Mouse (Mus musculus) adrenal gland, adult 2 months (tissue): ENCODE data around the gene Mff. TPM values are rescaled to one million over a fixed set of nuclear protein-coding genes. Genes with fewer than 3 reads are reported as not detected.
A peak's percentile ranks its signal among the peaks of the same experiment; 100 is the strongest.

ENCODE experiments used
- DNase-seq: peaks from one replicate; pipeline ENCODE4 v3.0.0; 2021
- polyA plus RNA-seq: library from polyadenylated mRNA; depleted of rRNA; stranded (reverse); fragments of >200 nt; gene quantifications from 2 replicates; pipeline ENCODE4 v1.2.3, GENCODE M21; 2012
- total RNA-seq, 2 experiments: library from RNA; stranded (reverse); gene quantifications; 2 replicates each; pipeline ENCODE4 v1.2.3; 2021

Gene Mff
- total and polyA plus RNA-seq, 3 experiments = 133 to 318 (median 135) TPM

DNA sequence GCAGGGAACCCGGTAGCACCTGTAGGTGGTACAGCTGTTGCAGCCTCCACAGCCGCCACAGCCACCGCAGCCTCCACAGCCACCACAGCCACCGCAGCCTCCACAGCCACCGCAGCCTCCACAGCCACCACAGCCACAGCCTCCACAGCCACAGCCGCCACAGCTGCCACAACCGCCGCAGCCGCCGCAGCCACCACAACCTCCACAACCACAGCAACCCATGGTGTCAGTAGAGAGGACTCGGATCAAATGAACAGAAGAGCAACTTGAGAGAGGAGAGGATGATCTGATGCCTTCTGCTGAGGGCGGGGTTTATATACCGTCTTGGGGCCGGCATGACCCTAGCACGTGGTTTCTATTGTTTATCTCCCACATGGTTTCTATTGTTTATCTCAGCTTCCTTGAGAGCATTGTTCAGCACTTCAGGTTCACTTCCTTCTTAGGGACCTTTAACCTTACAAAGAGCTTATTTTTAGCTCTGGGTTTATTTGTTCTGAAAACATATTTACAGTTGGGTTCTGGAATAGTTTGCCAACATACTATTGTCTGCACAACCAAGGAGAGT lies 46.4 kb downstream of the Mff start, which contains the start of gene Gm47791:
Gene Gm47791, minus strand, starts transcription at position 222 of the 565 bp plus-strand sequence.
- DNase-seq = no peak

DNA sequence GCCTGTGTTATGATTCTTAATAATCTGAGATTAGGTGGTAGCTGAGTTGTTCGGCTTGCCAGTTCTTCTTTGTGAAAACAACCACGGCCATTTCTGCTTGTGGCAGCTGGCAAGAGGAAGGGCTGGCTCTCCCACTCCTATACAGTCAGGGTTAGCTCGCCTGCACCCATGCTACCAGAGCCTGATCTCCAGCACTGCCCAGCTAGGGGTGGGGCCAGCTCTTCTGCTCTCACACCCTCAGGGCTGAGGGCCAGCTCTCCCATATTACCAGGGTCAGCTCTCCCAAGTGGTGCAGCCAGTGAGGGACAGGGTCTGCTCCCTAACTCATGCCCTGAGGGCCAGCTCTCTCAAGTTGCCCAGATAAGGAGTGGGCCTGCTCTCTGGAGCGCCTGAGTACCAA lies 47.7 kb downstream of the Mff start:
- no peak for DNase-seq

DNA sequence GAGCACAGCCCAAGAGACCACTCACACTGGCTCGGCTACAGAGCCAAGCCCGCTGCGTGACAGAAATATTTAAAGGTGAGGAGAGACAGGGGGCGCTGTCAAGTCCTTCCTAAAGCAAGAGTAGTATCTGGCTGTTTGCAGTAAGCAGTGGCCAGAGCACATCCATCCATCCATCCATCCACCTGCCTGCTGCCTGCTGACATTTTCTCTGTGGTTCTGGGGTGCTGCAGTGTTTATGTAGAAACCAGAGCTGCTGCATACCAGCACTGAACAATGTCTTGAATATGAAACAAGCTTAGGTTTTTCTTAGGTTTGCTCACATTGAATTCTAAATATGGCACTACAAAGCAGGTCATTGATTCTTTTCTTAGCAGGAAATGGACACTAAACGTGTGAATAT lies 48.5 kb downstream of the Mff start:
- DNase-seq = no peak

DNA sequence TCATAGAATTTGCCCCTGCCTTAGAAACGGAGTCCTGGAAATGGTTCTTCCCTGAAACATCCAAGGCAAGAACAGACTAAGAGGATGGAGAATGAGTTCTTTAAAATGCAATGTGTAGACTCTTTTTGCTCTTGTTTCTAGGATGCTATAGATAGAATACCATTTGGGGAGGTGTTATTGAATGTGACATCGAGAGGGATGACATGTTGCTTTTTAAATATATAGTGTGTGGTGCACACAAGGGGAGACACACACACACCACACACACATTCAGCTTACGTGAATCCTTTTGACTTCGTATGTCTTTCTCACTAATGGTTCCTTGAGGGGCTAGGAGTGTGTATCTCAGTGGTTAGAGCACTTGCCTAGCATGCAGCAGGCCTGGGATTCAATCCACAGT lies 50.6 kb downstream of the Mff start:
- no peak for DNase-seq

DNA sequence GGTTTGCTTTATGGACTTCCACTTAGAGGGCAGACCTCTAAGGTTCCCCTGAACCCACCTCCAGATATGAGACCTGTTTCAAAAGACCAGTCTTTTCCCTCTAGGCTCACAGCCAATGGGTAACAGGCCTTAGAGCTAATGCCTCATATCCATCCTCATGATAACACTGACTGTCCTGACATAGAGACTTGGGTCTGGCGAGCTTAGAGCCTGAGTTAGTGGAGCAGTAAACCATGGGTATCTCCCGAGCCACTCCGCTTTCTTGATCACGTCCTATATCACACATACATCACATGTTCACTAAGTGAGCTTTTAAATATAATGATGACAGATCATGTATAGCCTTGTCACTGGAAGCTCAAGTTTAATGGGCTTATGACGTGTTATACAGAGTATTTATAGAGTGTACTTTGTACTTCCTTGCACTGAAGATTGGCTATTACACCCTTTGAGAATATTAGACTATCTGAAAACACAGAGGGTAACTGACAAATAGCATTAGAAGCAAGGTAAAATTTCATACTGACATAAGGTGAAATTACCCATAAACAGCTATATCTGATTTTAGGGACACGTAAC lies 54.8 kb downstream of the Mff start:
- no peak for DNase-seq

DNA sequence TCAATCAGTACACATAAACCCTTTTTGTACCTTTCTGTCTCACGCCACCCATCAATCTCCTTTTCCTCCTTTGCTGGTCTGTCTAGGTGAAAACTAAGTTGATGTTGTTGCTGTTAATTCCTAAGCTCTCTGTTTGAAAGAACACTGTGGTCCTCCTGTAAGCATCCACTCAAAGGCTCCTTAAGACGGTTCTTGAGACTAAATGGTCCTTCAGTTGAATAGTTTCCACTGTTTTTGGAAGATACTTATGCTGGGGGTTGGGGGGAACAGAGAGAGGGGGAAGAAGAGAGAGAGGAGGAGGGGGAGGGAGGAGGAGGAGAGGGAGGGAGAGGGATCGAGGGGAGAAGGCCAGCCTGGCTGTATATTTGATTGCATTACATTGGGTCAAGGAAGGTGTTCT lies 58.9 kb downstream of the Mff start:
- no peak for DNase-seq

DNA sequence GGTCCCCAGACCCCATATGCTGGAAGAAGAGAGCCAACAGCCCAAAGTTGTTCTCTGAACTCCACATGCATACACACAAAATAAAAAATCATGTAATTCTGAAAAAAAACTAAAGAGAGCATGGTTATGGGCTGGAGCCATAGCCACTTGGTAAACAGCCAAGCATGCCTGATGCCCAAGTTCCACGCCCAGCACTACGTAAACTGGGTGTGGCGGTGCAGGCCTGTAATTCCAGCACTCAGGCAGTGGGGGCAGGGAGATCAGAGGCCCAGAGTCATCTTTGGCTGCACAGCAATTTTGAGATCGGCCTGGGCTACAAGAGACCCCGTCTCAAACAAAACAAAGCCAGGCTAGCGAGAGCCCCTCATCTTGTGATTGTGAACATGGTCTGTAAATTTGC lies 60.9 kb downstream of the Mff start:
- DNase-seq = no peak

DNA sequence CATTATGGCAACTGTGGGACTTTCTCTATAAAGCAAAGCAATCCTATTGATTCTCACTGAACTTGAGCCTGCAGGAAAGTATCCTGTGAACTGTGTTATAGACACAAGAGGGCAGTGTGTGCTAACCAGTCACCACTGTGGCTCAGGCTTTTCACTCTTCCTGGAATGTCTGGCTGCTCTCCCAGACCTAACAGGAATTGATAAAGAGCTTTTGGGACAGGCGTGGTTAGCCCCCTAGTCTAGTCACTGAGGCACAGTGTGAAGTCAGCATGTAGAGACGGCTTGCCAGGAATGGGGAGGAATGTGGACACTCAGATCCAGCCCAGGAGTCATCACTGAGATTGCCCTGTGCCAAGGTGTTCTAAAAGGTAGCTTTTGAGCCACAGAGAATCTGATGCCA lies 62.7 kb downstream of the Mff start:
- peak; percentile 75 for DNase-seq

DNA sequence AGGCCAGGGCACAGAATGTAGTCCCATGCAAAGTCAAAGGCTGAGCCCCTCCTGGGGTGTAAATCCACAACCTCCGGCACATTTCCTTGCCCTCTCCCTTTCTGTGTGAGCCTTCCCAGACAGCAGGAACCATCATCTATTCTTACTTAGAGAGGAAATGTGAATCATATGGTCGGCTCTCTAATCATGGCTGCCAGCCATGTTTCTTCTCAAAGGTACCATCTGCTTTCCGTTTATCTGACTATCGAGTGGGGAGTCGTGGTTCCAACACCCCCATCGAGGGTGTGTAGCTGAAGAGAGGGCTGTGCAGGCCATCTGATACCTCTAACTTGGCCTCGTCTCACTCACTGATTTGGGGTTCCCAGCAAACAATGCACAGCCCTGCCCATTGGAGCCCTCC lies 63.4 kb downstream of the Mff start:
- no peak for DNase-seq

DNA sequence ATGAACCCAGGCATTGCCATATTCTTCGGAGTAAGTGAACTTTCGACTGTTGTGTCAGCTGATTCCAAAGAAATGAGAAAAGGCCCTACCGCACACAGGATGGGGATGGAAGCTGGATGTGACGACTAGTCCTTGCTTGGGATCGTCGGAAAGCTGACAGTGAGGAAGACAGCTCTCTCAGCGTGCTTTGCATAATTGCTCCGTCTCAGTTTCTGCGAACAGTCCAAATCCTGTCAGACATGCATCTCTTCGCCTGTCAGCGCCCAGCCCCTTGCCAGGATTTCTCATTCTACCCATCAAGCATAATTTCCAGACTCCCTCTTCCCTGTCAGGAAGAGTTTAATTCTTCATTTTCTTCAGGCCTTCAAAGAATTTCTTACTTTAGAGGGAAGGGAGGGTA lies 66.4 kb downstream of the Mff start:
- DNase-seq = no peak

DNA sequence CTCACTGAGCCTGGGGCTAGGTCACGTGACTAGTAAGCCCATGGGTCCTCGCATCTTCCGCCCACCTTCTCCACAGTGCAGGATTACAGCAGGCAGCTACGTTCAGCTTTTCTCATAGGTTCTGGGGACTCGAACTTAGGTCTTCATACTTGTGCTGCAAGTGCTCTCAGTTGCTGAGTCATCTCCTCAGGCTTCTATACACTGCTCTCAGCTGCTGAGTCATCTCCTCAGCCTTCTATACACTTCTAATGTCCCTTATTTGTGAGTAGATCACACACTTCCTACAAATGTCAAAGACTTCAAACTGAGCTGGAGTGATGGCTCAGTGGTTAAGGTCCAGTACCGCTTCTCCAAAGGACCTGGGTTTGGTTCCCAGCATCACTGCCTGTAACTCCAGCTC lies 67.5 kb downstream of the Mff start:
- no peak for DNase-seq

DNA sequence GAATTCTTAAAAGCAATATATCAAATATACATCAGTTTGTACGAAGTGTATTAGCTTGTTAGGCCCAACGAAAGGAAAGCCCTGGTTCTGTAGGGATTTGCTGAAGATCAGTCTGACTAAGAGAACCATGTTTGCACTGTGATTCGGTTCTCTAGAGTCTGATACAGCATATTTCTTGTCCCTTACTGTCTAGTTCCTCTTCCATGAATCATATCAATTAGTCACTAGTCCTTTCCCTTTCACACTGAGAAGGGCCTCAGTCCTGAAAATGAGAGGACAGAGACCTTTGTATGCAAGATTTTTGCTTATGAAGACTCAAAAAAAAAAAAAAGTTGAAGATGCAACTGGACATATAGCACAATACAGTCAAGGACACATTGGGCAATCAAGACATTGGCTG lies 68.4 kb downstream of the Mff start:
- no peak for DNase-seq

DNA sequence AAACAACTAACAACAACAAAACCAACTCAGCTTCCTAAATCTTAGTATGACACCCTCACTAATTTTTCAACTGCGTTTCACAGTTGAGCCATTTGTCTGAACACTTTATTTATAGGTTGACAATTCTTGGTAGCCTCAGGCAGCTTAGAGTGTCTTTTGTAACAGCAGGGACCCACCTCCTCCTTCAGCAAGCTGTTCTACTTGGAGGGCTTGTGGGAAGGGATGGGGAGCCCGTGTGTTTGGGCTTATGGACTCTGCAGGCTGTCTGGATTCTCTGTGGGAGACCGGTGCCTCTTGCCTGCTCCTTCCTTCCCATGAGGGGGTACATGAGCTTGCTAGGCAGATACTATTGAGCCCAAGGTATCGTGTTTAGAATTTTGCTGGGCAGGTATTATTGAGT lies 69.3 kb downstream of the Mff start:
- no peak for DNase-seq

DNA sequence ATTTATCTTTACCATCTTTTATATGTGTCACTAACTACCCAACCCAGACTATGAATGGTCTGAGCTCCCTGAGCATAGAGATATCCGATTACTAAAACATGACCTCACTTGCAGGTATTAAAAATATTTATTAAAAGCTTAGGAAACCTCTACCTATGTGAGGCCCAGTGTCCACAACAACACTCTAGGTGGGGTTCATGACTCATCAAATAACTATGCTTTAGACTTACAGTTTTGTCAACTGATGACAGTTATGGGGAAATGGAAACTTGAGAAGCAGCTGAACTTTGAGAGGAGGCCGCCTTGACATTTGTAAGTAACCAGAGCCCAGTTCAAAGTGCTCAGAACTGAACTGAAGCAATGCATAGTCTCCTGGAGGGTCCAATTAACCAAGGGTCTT lies 70.5 kb downstream of the Mff start:
- DNase-seq = no peak

DNA sequence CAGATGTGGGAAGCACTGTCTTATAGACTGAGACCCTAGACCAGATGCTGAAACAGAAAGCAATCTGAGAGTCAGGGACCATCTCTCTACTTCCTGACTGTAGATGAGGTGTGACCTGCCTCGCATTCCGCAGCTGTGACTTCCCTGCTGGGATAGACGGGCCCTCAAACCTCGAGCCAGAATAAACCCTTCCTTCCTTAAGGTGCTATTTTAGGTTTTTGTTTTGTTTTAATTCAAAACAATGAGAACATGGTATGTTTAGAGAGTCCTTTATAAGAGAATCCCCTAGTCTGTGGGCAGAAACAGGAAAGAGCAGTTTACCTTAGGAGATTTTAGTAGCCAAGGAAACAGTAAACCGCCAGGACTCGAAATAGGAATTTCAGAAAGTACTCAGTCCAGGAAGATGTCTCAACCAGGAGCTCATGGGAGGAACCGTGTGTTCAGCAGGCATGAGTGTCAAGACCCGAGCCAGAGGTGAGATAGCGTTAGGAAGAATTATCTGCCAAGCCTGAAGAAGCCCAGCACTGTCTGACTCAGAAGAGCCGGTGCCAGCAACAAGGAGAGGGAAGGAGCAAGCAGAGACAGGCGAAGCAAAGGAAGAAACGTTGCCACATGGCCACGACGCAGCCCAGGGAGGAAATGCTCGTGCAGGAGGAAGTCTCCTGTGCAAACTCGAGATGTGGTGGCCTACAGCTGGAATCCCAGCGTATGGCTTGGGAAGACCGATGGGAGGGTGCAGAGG lies 71.2 kb downstream of the Mff start:
- DNase-seq = peak; percentile 34

DNA sequence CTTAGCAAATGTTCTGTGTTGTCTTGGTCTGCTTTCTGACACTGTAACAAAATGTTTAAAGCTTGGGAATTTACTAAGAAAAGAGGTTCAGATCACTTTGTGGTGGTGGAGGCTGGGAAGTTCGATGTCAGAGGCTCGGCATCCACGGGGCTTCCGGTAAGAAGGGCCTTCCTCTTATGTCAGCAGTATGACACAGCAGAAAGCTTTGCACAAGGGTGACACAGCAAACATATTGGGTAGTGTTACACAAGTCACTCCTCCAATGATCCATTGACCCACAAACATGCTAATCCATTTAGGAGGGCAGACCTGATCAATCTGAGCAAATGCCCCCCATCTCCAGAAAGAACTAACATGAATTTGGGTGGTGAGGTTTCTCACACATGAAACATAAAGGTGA lies 72.4 kb downstream of the Mff start:
- DNase-seq = no peak

DNA sequence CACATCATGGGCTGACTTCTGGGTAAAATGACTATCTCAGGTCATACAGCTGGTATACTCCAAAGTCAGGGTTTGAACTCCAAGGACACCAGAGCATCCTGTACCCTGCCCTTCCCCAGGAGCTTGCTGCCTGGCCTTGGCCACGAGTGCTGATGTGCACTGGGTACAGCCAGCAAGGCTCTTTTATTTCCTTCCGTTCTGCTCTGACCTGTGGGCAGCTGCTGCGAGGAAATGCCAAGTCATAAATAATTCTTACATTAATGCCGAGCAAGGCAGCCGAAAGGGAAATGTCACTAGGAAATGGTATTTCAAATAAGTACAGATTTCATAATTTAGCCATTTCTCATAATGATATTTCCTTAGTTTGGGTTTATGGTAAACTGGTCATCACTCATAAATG lies 73.6 kb downstream of the Mff start:
- peak; percentile 68 for DNase-seq

DNA sequence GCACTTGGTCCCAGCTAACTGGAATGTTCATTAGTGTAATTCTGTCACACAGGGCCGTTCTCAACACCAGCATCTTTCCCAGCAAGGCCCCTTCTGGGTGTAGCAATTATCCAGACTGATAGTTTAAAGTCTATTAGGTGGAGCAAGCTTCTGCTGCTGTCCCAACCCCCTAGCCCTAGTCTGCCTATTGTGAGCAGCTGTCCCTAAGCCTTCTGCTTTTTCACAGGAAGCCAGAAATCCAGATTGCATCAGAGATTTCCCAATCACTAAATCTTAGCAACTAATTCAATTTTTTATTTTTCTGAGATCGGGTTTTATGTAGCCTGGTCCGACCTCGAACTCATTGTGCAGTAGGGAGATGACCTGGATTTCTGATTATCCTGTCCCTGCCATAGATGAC lies 74.2 kb downstream of the Mff start:
- DNase-seq = peak; percentile 29

DNA sequence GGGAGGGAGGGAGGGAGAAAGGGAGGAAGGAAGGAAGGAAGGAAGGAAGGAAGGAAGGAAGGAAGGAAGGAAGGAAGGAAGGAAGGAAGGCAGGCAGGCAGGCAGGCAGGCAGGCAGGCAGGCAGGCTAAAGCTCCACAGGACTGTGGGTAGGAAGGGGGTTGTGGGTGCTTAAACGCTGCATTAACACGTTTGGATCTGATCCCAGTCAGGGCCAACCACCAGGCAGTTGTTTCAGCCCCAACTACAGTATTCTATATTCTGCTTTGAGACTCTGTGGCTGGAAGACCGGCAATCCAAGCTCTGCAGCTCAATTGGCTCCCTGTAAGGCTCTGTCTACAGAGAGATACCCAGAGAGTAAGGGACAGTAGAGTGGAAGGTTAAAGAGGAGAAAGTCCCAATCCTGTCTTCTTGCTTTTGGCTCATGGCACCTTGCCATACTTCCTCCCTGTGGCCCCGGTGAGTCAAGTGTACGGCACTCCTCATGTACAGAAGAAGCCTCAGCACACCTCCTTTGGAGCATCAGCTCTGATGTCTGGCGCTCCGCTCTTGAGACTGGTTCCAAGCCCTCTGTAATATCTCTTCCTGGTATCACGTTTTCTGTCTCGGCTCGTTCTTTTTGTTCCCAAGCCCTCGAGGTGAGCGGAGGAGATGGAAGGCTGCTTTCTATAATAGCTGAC lies 76.6 kb downstream of the Mff start:
- no peak for DNase-seq
